Mouse (Mus musculus): Measurements from ENCODE around the gene Ap1s2. TPM values are rescaled to one million over a fixed set of nuclear protein-coding genes. Genes with fewer than 3 reads are reported as not detected.
A peak's percentile ranks its signal among the peaks of the same experiment; 100 is the strongest.

The Ap1s2 gene
- total and polyA plus RNA-seq, 3 experiments = 9.3 to 10.1 TPM; not detected in 1

GRCm38 (mm10) chrX:163929550-163929949 is 20.7 kb downstream of the Ap1s2 start:
- peaks cover 0 to 3% of the 10 kb centered on the region in 2 experiments; a peak in 1 of 4 replicates for H3K4me1 ChIP-seq (ENCODE audit: control insufficient read depth in 1 of 2, insufficient read depth in 2 of 2, low read length in 2 of 2)
- peak; percentile 19 for DNase-seq (ENCODE audit: low read depth, low spot score)
- H3K27ac ChIP-seq (ENCODE audit: control insufficient read depth, low read depth, low read length) = no peak overlapping the region
- TF ChIP-seq POLR2AphosphoS2 (IDR thresholded peaks at IDR 0.05; ENCODE audit: low read length) = no peak
- no peak for TF ChIP-seq BHLHE40 (IDR thresholded peaks at IDR 0.05; ENCODE audit: borderline replicate concordance, low read depth, low read length)
- no peak for TF ChIP-seq MAZ (IDR thresholded peaks at IDR 0.05; ENCODE audit: low read depth, low read length)
- TF ChIP-seq CHD1 (IDR thresholded peaks at IDR 0.05; ENCODE audit: low read depth, low read length) = no peak
- TF ChIP-seq RCOR1 (IDR thresholded peaks at IDR 0.05; ENCODE audit: low read depth, low read length) = no peak
- TF ChIP-seq E2F4 (IDR thresholded peaks at IDR 0.05; ENCODE audit: borderline replicate concordance, low read depth, low read length) = no peak
- no peaks in the 10 kb centered on the region for H3K79me2 ChIP-seq (ENCODE audit: control insufficient read depth, insufficient read depth, low read length, poor library complexity)
- H3K36me3 ChIP-seq (ENCODE audit: control insufficient read depth in 1 of 2, insufficient read depth in 2 of 2, low read length in 2 of 2) = peaks cover 0 to 5% of the 10 kb centered on the region in 2 experiments; a peak in 2 of 4 replicates
- H3K27me3 ChIP-seq (ENCODE audit: control insufficient read depth in 1 of 2, insufficient read depth in 2 of 2, low read length in 2 of 2) = no peaks in the 10 kb centered on the region
- no peak overlapping the region for H3K9ac ChIP-seq (ENCODE audit: control insufficient read depth, low read depth, low read length, poor library complexity, severe bottlenecking)
- no peak overlapping the region for H3K4me3 ChIP-seq (ENCODE audit: control insufficient read depth in 1 of 2, insufficient read depth in 1 of 2, low read depth in 2 of 2, low read length in 2 of 2)
- H3K9me3 ChIP-seq (replicated peaks; ENCODE audit: insufficient read depth, low read length) = no peaks in the 10 kb centered on the region

DNA sequence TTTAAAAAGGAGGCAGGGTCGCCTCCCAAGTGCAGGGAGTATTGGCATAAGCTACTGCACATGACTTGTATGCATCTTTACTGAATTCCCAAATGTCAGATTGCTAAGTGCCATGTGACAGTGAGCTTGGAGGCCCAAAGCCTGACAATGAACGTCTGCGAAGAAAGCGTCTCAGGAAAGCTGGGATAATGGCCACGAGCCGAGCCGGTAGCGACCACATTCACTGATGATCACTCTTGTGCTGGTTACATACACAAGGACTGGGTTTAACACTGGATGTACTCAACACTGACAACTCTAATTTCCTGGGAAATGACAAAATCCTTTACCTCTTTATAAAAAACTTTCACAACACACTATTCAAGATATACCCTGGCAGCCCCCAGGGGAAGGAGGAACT is 25.9 kb downstream of the Ap1s2 start:
- no peak for TF ChIP-seq ZC3H11A (IDR thresholded peaks at IDR 0.05; ENCODE audit: low read depth, low read length)
- 0 out of 2 replicates have a peak, but pooled peaks have one; percentile 44 for TF ChIP-seq POLR2AphosphoS2 (IDR thresholded peaks at IDR 0.05; ENCODE audit: low read length)
- TF ChIP-seq ZMIZ1 (IDR thresholded peaks at IDR 0.05; ENCODE audit: low read depth, low read length) = no peak
- Histone ChIP-seq H3K79me2 (ENCODE audit: control insufficient read depth, insufficient read depth, low read length, poor library complexity) (no peaks in the 10 kb centered on the region), H3K27me3 (ENCODE audit: control insufficient read depth in 1 of 2, insufficient read depth in 2 of 2, low read length in 2 of 2) (no peaks in the 10 kb centered on the region), H3K27ac (ENCODE audit: control insufficient read depth, low read depth, low read length) (no peak overlapping the region), H3K9ac (ENCODE audit: control insufficient read depth, low read depth, low read length, poor library complexity, severe bottlenecking) (no peak overlapping the region), H3K36me3 (ENCODE audit: control insufficient read depth in 1 of 2, insufficient read depth in 2 of 2, low read length in 2 of 2) (peaks cover 5 to 8% of the 10 kb centered on the region in 2 experiments), H3K9me3 (replicated peaks; ENCODE audit: insufficient read depth, low read length) (no peaks in the 10 kb centered on the region), H3K4me3 (ENCODE audit: control insufficient read depth in 1 of 2, insufficient read depth in 1 of 2, low read depth in 2 of 2, low read length in 2 of 2) (no peak overlapping the region), H3K4me1 (ENCODE audit: control insufficient read depth in 1 of 2, insufficient read depth in 2 of 2, low read length in 2 of 2) (peaks cover 0 to 3% of the 10 kb centered on the region in 2 experiments; a peak in 1 of 4 replicates)
- DNase-seq (ENCODE audit: low read depth, low spot score) = no peak

GRCm38 (mm10) chrX:163938587-163938986 is 29.8 kb downstream of the Ap1s2 start:
- no peaks in the 10 kb centered on the region for H3K9me3 ChIP-seq (replicated peaks; ENCODE audit: insufficient read depth, low read length)
- DNase-seq (ENCODE audit: low read depth, low spot score) = peak; percentile 60
- no peaks in the 10 kb centered on the region for H3K27me3 ChIP-seq (ENCODE audit: control insufficient read depth in 1 of 2, insufficient read depth in 2 of 2, low read length in 2 of 2)
- no peak overlapping the region for H3K4me3 ChIP-seq (ENCODE audit: control insufficient read depth in 1 of 2, insufficient read depth in 1 of 2, low read depth in 2 of 2, low read length in 2 of 2)
- no peaks in the 10 kb centered on the region for H3K4me1 ChIP-seq (ENCODE audit: control insufficient read depth in 1 of 2, insufficient read depth in 2 of 2, low read length in 2 of 2)
- no peaks in the 10 kb centered on the region for H3K79me2 ChIP-seq (ENCODE audit: control insufficient read depth, insufficient read depth, low read length, poor library complexity)
- no peak overlapping the region; the same call in 1 of the 2 replicates for H3K27ac ChIP-seq (ENCODE audit: control insufficient read depth, low read depth, low read length)
- TF ChIP-seq GABPA (IDR thresholded peaks at IDR 0.05; ENCODE audit: low read depth, low read length) (no peak), EP300 (IDR thresholded peaks at IDR 0.05; ENCODE audit: low read depth in 1 of 2, low read length in 2 of 2) (0 out of 4 replicates have a peak, but pooled peaks of 1 of the 2 experiments have one; percentile 7), ETS1 (IDR thresholded peaks at IDR 0.05; ENCODE audit: low read depth, low read length) (peak; percentile 53; the same call in 1 of the 2 replicates)
- H3K9ac ChIP-seq (ENCODE audit: control insufficient read depth, low read depth, low read length, poor library complexity, severe bottlenecking) = no peak overlapping the region
- H3K36me3 ChIP-seq (ENCODE audit: control insufficient read depth in 1 of 2, insufficient read depth in 2 of 2, low read length in 2 of 2) = peaks cover 0 to 34% of the 10 kb centered on the region in 2 experiments; a peak in 3 of 4 replicates

All from MEL (cell line).